ENCODE assay signal across 9 mouse cellular contexts in genomic region chr2:62643405-62644305, GRCm38 (mm10). TPM values are rescaled to one million over a fixed set of nuclear protein-coding genes. Genes with fewer than 3 reads are reported as not detected.
A peak's percentile ranks its signal among the peaks of the same experiment; 100 is the strongest.
DNase-seq lines count a peak whose midpoint lies in the region; ATAC-seq and TF ChIP-seq lines count a peak whose summit lies in the region.
"Had no signal": no experiment of that assay in that cellular context is flagged by ENCODE, and none has a peak within 500 bp of the region (broad histone marks: within the 10 kb centered on the region; RNA-seq: fewer than 3 reads in every experiment).

No protein-coding gene starts in this region.

- no peak for DNase-seq in frontal cortex, postnatal 25 days (ENCODE audit: low spot score in 2 of 2)
- no peak for DNase-seq in G1E (ENCODE audit: low spot score)
- peak; percentile 61 for DNase-seq in embryonic facial prominence, embryonic 11.5 days (ENCODE audit: low spot score)
- DNase-seq in liver, embryonic 13.5 days, result peak; percentile 42
- DNase-seq in natural killer cell, adult 2 months (ENCODE audit: low spot score in 2 of 2), result peak; percentile 40 to 52
- DNase-seq in thymus, postnatal 14 days, result peak; percentile 72

- 52% methylated on average over 21 of the region's 21 CpGs for WGBS in embryonic facial prominence, embryonic 11.5 days
- WGBS in hindbrain, embryonic 13.5 days, result 41% methylated on average over 21 of the region's 21 CpGs
- WGBS in liver, embryonic 13.5 days (ENCODE audit: insufficient replicate concordance), result 57% methylated on average over 21 of the region's 21 CpGs

- TF ChIP-seq CTCF in G1E (IDR thresholded peaks at IDR 0.05; ENCODE audit: low read depth, low read length), result peak; percentile 80

- H3K9me3 ChIP-seq in G1E (replicated peaks), result no peaks in the 10 kb centered on the region
- no peaks in the 10 kb centered on the region for H3K9me3 ChIP-seq in embryonic facial prominence, embryonic 11.5 days (replicated peaks; ENCODE audit: control insufficient read depth, low read length)
- H3K9me3 ChIP-seq in hindbrain, embryonic 13.5 days, result no peaks in the 10 kb centered on the region
- no peaks in the 10 kb centered on the region for H3K9me3 ChIP-seq in liver, embryonic 13.5 days (replicated peaks)
- H3K9me3 ChIP-seq: limb, embryonic 15.5 days had no signal

- H3K27ac ChIP-seq in embryonic facial prominence, embryonic 11.5 days (replicated peaks; ENCODE audit: low read depth, low read length), result no peak overlapping the region
- H3K27ac ChIP-seq in hindbrain, embryonic 13.5 days, result no peak overlapping the region
- no peak overlapping the region for H3K27ac ChIP-seq in liver, embryonic 13.5 days
- H3K27ac ChIP-seq: limb, embryonic 15.5 days had no signal

- no peaks in the 10 kb centered on the region for H3K27me3 ChIP-seq in G1E (ENCODE audit: insufficient read depth, low read length)
- H3K27me3 ChIP-seq in embryonic facial prominence, embryonic 11.5 days (ENCODE audit: control insufficient read depth, insufficient read depth, low read length), result no peaks in the 10 kb centered on the region
- peaks cover 24% of the 10 kb centered on the region for H3K27me3 ChIP-seq in hindbrain, embryonic 13.5 days
- no peaks in the 10 kb centered on the region for H3K27me3 ChIP-seq in liver, embryonic 13.5 days
- H3K27me3 ChIP-seq: limb, embryonic 15.5 days had no signal

- H3K36me3 ChIP-seq in G1E (replicated peaks), result peaks cover 12% of the 10 kb centered on the region
- H3K36me3 ChIP-seq in embryonic facial prominence, embryonic 11.5 days (replicated peaks; ENCODE audit: control insufficient read depth, insufficient read depth, low read depth, low read length), result no peaks in the 10 kb centered on the region
- H3K36me3 ChIP-seq in hindbrain, embryonic 13.5 days, result no peaks in the 10 kb centered on the region
- H3K36me3 ChIP-seq in liver, embryonic 13.5 days, result no peaks in the 10 kb centered on the region
- H3K36me3 ChIP-seq: limb, embryonic 15.5 days had no signal

- H3K9ac ChIP-seq in embryonic facial prominence, embryonic 11.5 days (replicated peaks; ENCODE audit: low read length), result no peak overlapping the region
- no peak overlapping the region for H3K9ac ChIP-seq in hindbrain, embryonic 13.5 days
- no peak overlapping the region for H3K9ac ChIP-seq in liver, embryonic 13.5 days
- H3K9ac ChIP-seq: limb, embryonic 15.5 days had no signal

- H3K4me1 ChIP-seq in G1E (ENCODE audit: insufficient read depth, low read depth, low read length), result peaks cover 40% of the 10 kb centered on the region
- H3K4me1 ChIP-seq in embryonic facial prominence, embryonic 11.5 days (ENCODE audit: control insufficient read depth, insufficient read depth, low read length), result no peaks in the 10 kb centered on the region
- H3K4me1 ChIP-seq in hindbrain, embryonic 13.5 days (replicated peaks), result peaks cover 25% of the 10 kb centered on the region
- peaks cover 19% of the 10 kb centered on the region for H3K4me1 ChIP-seq in liver, embryonic 13.5 days (replicated peaks)

- H3K4me2 ChIP-seq in embryonic facial prominence, embryonic 11.5 days (ENCODE audit: low read depth, low read length), result no peak overlapping the region
- H3K4me2 ChIP-seq in hindbrain, embryonic 13.5 days, result peak overlapping the region; percentile 15; the same call in 1 of the 2 replicates
- peak overlapping the region; percentile 38 for H3K4me2 ChIP-seq in liver, embryonic 13.5 days
- H3K4me2 ChIP-seq: limb, embryonic 15.5 days had no signal

- ATAC-seq in frontal cortex, adult (ENCODE audit: low TSS enrichment), result peak; percentile 82
- no peak; the same call in 1 of the 2 replicates for ATAC-seq in G1E (ENCODE audit: extremely low read depth, insufficient number of reproducible peaks, low FRiP score, poor library complexity, severe bottlenecking)
- no peak for ATAC-seq in embryonic facial prominence, embryonic 11.5 days (replicated peaks; ENCODE audit: insufficient number of reproducible peaks, low FRiP score, low TSS enrichment, low read depth)
- ATAC-seq in hindbrain, embryonic 13.5 days (ENCODE audit: low FRiP score), result 0 out of 2 replicates have a peak, but pooled peaks have one; percentile 9
- no peak for ATAC-seq in liver, embryonic 13.5 days (ENCODE audit: low read depth)

- peak overlapping the region; percentile 46; the same call in 1 of the 2 replicates for H3K4me3 ChIP-seq in G1E (ENCODE audit: low read depth, low read length)
- H3K4me3 ChIP-seq in embryonic facial prominence, embryonic 11.5 days (ENCODE audit: low read depth, low read length), result no peak overlapping the region
- H3K4me3 ChIP-seq in hindbrain, embryonic 13.5 days, result no peak overlapping the region
- peak overlapping the region; percentile 6; the same call in 1 of the 2 replicates for H3K4me3 ChIP-seq in liver, embryonic 13.5 days (replicated peaks)
- H3K4me3 ChIP-seq: limb, embryonic 15.5 days had no signal

RNA-seq across cellular contexts. Expression of gene Ifih1, which starts 2.4 kb away (rescaled TPM):
- total RNA-seq in G1E (2014; fragmentation: Nextera tagmentation) (27.5 and 31.9 TPM in 2 replicates), G1E (2017) (16.1 and 20.8 TPM in 2 replicates)
- 7.0 and 7.2 TPM in 2 replicates for polyA plus RNA-seq in G1E (2012)
- 0.87 and 1.7 TPM in 2 replicates for polyA plus RNA-seq in embryonic facial prominence, embryonic 11.5 days (2014; fragmentation: Nextera tagmentation; extraction: Ambion mirVana)
- polyA plus RNA-seq in hindbrain, embryonic 13.5 days (2015; fragmentation: Nextera tagmentation; extraction: Ambion mirVana), result 1.2 and 1.5 TPM in 2 replicates
- 3.3 and 4.3 TPM in 2 replicates for polyA plus RNA-seq in liver, embryonic 13.5 days (2015; fragmentation: Nextera tagmentation; extraction: Ambion mirVana)

RNA-seq across cellular contexts. Expression of gene Gca, which starts 20.4 kb away (rescaled TPM):
- total RNA-seq in G1E (2014; fragmentation: Nextera tagmentation), result 32.4 and 38.0 TPM in 2 replicates
- 4.1 and 4.3 TPM in 2 replicates for total RNA-seq in G1E (2017)
- 0.56 and 0.90 TPM in 2 replicates for polyA plus RNA-seq in G1E (2012)
- 1.8 and 2.0 TPM in 2 replicates for polyA plus RNA-seq in embryonic facial prominence, embryonic 11.5 days (2014; fragmentation: Nextera tagmentation; extraction: Ambion mirVana)
- polyA plus RNA-seq in hindbrain, embryonic 13.5 days (2015; fragmentation: Nextera tagmentation; extraction: Ambion mirVana), result 3.3 and 3.7 TPM in 2 replicates
- polyA plus RNA-seq in liver, embryonic 13.5 days (2015; fragmentation: Nextera tagmentation; extraction: Ambion mirVana), result 1.9 and 2.2 TPM in 2 replicates

Comparison
In these comparisons a context has a peak if more than half of its experiments do, and no peak if none do; other contexts are left out.
1. ATAC-seq: peak in frontal cortex, adult (single experiment) and hindbrain, embryonic 13.5 days (single experiment); none in G1E (single experiment), embryonic facial prominence, embryonic 11.5 days (single experiment) and liver, embryonic 13.5 days (single experiment).
2. DNase-seq: peak in embryonic facial prominence, embryonic 11.5 days (single experiment), liver, embryonic 13.5 days (single experiment), natural killer cell, adult 2 months (2 of 2) and thymus, postnatal 14 days (single experiment); none in frontal cortex, postnatal 25 days (0 of 2) and G1E (single experiment).
3. H3K4me3 ChIP-seq: peak in G1E (single experiment) and liver, embryonic 13.5 days (single experiment); none in embryonic facial prominence, embryonic 11.5 days (single experiment) and hindbrain, embryonic 13.5 days (single experiment).